Mouse (Mus musculus) neutrophil, adult 5-6 weeks (primary cell): ENCODE results near the gene Capn2. TPM values are rescaled to one million over a fixed set of nuclear protein-coding genes. Genes with fewer than 3 reads are reported as not detected.

ENCODE experiments used
- ATAC-seq: fragments of 151-379, 151-347 bp; 2 replicates; pipeline ENCODE4 v1.8.0; 2017; ENCODE audit warnings: mild to moderate bottlenecking, moderate TSS enrichment; ENCODE audit not compliant: insufficient number of reproducible peaks, poor library complexity, low FRiP score, severe bottlenecking; ENCODE audit errors: extremely low read depth
- total RNA-seq: library from RNA; stranded (forward); fragments of 200-1000 nt; gene quantifications from 2 replicates; pipeline ENCODE4 v1.2.3, GENCODE M21; 2017

The Capn2 gene
- total RNA-seq, 1 experiment from 2014 or later: 40.7 TPM

- ATAC-seq: peak; percentile 72
Measured at GRCm38 (mm10) chr1:182527921-182528858, 10.8 kb upstream of the Capn2 start.

- ATAC-seq: no peak
Measured at GRCm38 (mm10) chr1:182527261-182527766, 9.9 kb upstream of the Capn2 start.

DNA sequence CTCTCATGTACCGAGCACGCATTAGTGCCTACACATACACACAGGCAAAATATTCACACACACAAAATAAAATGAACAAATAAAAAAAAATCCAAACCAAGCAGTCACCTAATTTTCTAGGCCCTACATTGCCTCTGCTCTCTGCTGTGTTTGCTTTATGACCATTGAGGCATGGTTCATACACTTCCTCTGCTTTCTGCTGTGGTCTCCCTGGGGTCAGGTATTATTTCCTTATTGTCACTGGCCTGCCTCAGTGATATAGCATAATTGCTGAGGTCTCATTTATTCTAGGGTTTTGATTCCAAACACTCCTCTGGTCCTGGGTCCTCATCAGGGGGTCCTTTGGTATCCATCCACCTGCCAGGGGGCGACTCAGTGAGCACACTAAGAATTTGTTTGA lies 8.2 kb upstream of the Capn2 start:
- peak; percentile 38; the same call in 1 of the 2 replicates for ATAC-seq

- no peak for ATAC-seq
Measured at GRCm38 (mm10) chr1:182523692-182524091, 6.3 kb upstream of the Capn2 start.

- no peak for ATAC-seq
Measured at GRCm38 (mm10) chr1:182522961-182523360, 5.6 kb upstream of the Capn2 start.

DNA sequence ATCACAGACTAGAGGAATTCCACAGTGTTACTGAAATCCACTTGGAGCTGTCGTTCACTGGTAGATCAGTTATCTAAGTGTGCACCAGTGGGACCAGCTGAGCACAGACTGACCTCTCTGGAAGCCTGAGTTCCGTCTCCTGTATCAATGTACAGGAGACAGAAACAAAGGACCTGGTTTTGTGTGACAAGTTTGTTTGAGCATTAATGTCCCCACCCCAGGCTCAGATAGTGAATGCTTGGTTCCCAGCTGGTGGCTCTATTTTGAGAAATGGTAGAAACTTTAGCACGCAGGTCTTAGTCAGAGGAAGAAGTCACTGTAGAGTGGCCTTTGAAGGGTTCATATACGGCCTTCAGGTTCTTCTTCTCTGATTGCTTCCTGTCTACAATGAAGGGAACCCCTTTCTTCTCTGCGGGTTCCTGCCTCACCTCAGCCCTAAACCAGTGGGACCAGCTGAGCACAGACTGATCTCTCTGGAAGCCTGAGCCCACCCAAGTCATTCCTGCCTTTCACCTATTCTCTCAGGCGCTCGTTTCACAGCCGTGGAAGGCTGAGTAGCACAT lies 3.6 kb upstream of the Capn2 start:
- no peak for ATAC-seq

GRCm38 (mm10) chr1:182520091-182520937 lies 2.9 kb upstream of the Capn2 start:
- peak; percentile 79 for ATAC-seq

DNA sequence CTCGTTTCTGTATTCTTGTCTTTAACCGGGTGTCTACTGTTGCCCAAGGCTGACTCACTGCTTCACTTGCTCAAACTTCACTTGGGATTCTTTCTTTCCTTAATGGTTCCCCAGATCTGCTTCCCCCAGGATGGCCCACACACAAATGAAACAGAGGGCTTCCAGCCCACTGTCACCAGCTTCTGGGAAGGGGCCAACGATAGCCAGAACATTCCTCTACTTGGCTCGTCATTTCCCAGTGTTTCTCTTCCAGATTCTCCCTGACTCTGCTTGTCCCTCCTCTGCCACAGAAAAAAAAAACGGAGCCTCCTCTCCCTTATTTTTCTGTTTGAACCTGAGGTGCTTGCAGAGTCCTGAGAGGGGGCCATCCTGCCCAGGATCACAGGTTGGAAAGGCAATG lies 1.9 kb upstream of the Capn2 start:
- no peak for ATAC-seq

DNA sequence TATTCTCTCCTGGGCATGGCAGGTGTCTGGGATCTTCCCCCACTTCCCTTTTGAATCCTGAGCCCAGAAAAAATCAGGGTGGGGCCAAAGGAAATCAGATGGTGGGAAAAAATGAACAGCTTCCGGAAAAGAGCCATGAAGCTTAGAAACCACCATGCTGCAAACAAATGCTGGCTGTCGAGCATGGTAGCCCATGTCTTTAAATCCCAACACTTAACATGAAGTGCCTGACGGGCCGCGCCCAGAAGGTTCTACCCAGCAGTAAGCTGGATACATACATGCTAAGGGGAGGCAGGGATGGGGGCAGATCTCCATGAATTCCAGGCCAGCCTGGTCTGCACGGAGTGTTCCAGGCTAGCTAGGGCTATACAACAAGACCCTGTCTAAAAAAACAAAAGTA lies 1.4 kb upstream of the Capn2 start:
- ATAC-seq: no peak

GRCm38 (mm10) chr1:182518143-182518680 lies 804 bp upstream of the Capn2 start:
- ATAC-seq: no peak

- no peak for ATAC-seq
Measured at GRCm38 (mm10) chr1:182517677-182518011, 236 bp upstream of the Capn2 start.

- ATAC-seq: no peak
Measured at GRCm38 (mm10) chr1:182514803-182515590, 2.4 kb downstream of the Capn2 start.

DNA sequence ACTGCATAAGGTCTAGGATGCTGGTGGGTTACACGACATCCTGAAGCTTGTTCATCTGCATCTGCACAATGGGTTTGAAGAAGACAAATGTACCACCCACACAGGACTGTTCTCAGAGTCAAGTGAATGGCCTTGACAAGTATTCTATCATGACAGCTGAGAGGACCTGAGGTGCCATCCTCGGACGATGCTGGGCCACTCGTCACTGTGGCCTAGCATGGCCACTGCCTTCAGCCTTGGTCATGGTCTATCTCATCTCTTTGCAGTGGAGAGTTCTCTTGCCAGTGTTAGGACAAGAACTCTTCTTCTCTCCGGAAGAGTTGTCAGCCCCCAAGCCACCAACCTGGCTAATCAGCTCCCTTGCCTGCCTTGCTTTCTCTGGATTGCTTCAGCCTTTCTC lies 3.7 kb downstream of the Capn2 start:
- no peak for ATAC-seq

- ATAC-seq: no peak
Measured at GRCm38 (mm10) chr1:182512901-182513410, 4.5 kb downstream of the Capn2 start.

DNA sequence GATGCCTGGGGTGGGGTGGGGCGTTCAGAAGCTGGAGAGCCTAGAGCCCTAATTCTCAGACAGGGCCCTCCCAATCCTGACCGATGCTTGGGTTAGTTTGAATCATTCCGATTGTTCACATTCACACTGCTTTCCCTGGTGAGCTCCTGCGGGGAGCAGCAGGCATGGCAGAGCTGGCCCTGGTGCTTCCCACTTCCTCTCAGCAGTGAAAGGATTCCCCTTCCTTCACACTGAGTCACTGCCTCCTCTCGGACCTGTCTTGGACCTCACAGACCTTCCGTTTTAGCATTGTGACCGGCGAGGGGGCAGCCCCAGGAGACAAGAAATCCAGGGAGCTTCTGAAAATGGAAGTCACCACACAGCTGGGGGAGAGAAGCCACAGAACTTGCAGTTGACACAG lies 5.6 kb downstream of the Capn2 start:
- no peak for ATAC-seq

DNA sequence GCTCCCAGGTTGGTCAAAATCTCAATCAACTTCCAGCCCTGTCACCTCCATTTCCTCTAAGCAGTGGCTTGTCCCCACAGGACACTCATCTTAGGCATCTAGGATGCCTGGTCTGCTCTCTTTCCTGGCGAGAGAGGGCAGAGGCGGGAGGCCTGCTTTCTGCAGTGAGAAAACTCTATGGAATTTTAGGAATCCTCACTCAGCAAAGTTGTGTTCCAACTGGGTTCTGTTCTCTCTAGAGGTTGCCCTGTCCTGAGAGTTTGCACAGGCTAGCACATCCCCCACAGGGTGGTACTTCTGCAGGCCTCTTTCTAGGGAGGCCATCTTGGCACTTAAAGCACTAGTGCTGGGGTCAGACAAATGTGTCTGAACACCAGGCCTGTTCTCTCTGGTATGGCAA lies 6.3 kb downstream of the Capn2 start:
- no peak for ATAC-seq

DNA sequence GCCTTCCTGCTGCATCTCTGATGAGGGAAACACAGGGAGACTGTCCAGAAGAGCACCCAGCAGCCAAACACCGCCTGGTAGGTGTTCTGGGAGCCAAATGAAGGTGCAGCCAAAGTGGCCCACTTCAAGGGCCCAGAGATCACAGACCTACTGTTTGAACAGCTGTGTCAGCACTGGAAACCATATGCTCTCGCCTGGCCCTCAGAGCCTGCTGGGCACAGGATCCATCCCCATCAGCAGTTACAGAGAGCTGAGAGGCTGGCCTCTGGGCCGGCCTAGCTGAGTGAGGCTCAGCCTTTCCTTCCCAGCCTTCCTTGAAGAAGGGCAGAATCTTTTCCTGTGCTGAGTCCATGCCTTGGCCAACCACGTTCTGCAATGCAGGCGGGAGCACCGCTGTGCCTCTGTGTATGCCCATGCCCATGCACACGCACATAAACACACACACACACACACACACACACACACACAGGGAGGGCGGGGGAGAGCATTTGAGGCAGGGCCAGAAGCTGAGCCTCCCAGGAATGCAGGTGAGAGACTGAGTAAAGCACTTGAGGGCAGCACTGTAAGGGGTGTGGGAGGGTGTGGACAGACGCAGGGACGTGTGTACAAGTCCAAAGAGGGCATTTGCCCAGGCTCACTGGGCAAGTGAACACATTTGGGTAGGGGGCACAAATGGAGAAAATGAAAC lies 8.2 kb downstream of the Capn2 start:
- no peak for ATAC-seq
